ENCODE assay signal across 23 mouse cellular contexts in the genomic region with DNA sequence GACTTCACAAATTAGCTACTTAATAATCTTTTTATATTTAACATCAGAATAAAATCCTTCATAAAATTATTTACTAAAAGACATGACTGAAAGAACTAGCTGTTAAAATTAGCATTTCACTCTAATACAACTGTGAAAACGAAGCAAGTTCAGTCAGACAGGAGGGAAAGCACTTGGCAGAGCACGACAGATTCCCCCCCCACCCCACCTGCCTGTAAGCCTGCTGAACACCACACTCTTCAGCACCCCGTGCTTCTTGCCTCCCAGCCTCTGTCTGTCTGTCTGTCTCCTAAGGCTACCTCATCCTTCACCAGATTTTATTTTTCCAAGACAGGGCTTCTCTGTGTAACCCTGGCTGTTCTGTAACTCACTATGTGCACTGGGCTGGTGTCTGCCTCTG. TPM values are rescaled to one million over a fixed set of nuclear protein-coding genes. Genes with fewer than 3 reads are reported as not detected.
A peak's percentile ranks its signal among the peaks of the same experiment; 100 is the strongest.
DNase-seq lines count a peak whose midpoint lies in the region; ATAC-seq lines count a peak whose summit lies in the region.
"Had no signal": no experiment of that assay in that cellular context is flagged by ENCODE, and none has a peak within 500 bp of the region (broad histone marks: within the 10 kb centered on the region; RNA-seq: fewer than 3 reads in every experiment).

No protein-coding gene starts in this region.

- 0 out of 2 replicates have a peak overlapping the region, but pooled peaks have one; percentile 10 for H3K27ac ChIP-seq in midbrain, embryonic 12.5 days (replicated peaks)
- no peak overlapping the region for H3K27ac ChIP-seq in midbrain, embryonic 10.5 days (replicated peaks)
- H3K27ac ChIP-seq in forebrain, embryonic 15.5 days (replicated peaks): 0 out of 2 replicates have a peak overlapping the region, but pooled peaks have one; percentile 21
- H3K27ac ChIP-seq in stomach, embryonic 14.5 days (ENCODE audit: low read length): no peak overlapping the region
- H3K27ac ChIP-seq in neural tube, embryonic 15.5 days (replicated peaks): no peak overlapping the region
- H3K27ac ChIP-seq: embryonic facial prominence, embryonic 15.5 days; heart, embryonic 10.5 days; hindbrain, embryonic 10.5 days; liver, embryonic 14.5 days; macrophage had no signal

- H3K9ac ChIP-seq in midbrain, embryonic 12.5 days (replicated peaks): no peak overlapping the region
- no peak overlapping the region for H3K9ac ChIP-seq in forebrain, embryonic 15.5 days (replicated peaks)
- H3K9ac ChIP-seq in stomach, embryonic 14.5 days (replicated peaks; ENCODE audit: low read depth, low read length): no peak overlapping the region
- H3K9ac ChIP-seq in neural tube, embryonic 15.5 days (replicated peaks): no peak overlapping the region
- H3K9ac ChIP-seq: embryonic facial prominence, embryonic 15.5 days; liver, embryonic 14.5 days; lung, embryonic 14.5 days had no signal

- H3K4me3 ChIP-seq in midbrain, embryonic 12.5 days: no peak overlapping the region
- H3K4me3 ChIP-seq in midbrain, embryonic 10.5 days: no peak overlapping the region
- no peak overlapping the region for H3K4me3 ChIP-seq in forebrain, embryonic 15.5 days
- no peak overlapping the region for H3K4me3 ChIP-seq in stomach, embryonic 14.5 days (ENCODE audit: low read depth, low read length)
- H3K4me3 ChIP-seq in neural tube, embryonic 15.5 days (replicated peaks): no peak overlapping the region
- H3K4me3 ChIP-seq: embryonic facial prominence, embryonic 15.5 days; heart, embryonic 10.5 days; hindbrain, embryonic 10.5 days had no signal

- no peak overlapping the region for H3K4me2 ChIP-seq in midbrain, embryonic 12.5 days (replicated peaks)
- no peak overlapping the region for H3K4me2 ChIP-seq in forebrain, embryonic 15.5 days (replicated peaks)
- H3K4me2 ChIP-seq in stomach, embryonic 14.5 days (replicated peaks; ENCODE audit: low read depth, low read length): no peak overlapping the region
- no peak overlapping the region for H3K4me2 ChIP-seq in neural tube, embryonic 15.5 days
- H3K4me2 ChIP-seq: embryonic facial prominence, embryonic 15.5 days; lung, embryonic 14.5 days; midbrain, embryonic 11.5 days had no signal

- 60% methylated on average over 3 of the region's 3 CpGs for WGBS in midbrain, embryonic 12.5 days
- 81% methylated on average over 3 of the region's 3 CpGs for WGBS in midbrain, embryonic 10.5 days
- 19% methylated on average over 3 of the region's 3 CpGs for WGBS in forebrain, embryonic 15.5 days
- 34% methylated on average over 3 of the region's 3 CpGs for WGBS in stomach, embryonic 14.5 days
- 20% methylated on average over 3 of the region's 3 CpGs for WGBS in neural tube, embryonic 15.5 days

- no peak for ATAC-seq in midbrain, embryonic 12.5 days (ENCODE audit: low FRiP score, low read depth)
- 0 out of 2 replicates have a peak, but pooled peaks have one; percentile 18 for ATAC-seq in forebrain, embryonic 15.5 days (replicated peaks)
- ATAC-seq in stomach, embryonic 14.5 days (ENCODE audit: insufficient number of reproducible peaks, insufficient read depth, low FRiP score, low read depth): 0 out of 2 replicates have a peak, but pooled peaks have one; percentile 28
- ATAC-seq in neural tube, embryonic 15.5 days (ENCODE audit: low FRiP score): no peak
- ATAC-seq in megakaryocyte, adult 5-6 weeks (ENCODE audit: poor library complexity, severe bottlenecking): no peak
- ATAC-seq: inflammation-experienced regulatory T-cells, adult 6 months had no signal

- H3K9me3 ChIP-seq in midbrain, embryonic 12.5 days: no peaks in the 10 kb centered on the region
- no peaks in the 10 kb centered on the region for H3K9me3 ChIP-seq in midbrain, embryonic 10.5 days (replicated peaks)
- H3K9me3 ChIP-seq in forebrain, embryonic 15.5 days: no peaks in the 10 kb centered on the region
- no peaks in the 10 kb centered on the region for H3K9me3 ChIP-seq in stomach, embryonic 14.5 days (ENCODE audit: control insufficient read depth, low read depth, low read length)
- H3K9me3 ChIP-seq in neural tube, embryonic 15.5 days (replicated peaks): no peaks in the 10 kb centered on the region
- H3K9me3 ChIP-seq: embryonic facial prominence, embryonic 15.5 days; heart, embryonic 10.5 days; hindbrain, embryonic 10.5 days had no signal

- H3K36me3 ChIP-seq in midbrain, embryonic 12.5 days: no peaks in the 10 kb centered on the region
- H3K36me3 ChIP-seq in midbrain, embryonic 10.5 days: peaks cover 19% of the 10 kb centered on the region
- no peaks in the 10 kb centered on the region for H3K36me3 ChIP-seq in forebrain, embryonic 15.5 days
- H3K36me3 ChIP-seq in stomach, embryonic 14.5 days (ENCODE audit: control insufficient read depth, insufficient read depth, low read length): peaks cover 4% of the 10 kb centered on the region; the same call in 1 of the 2 replicates
- no peaks in the 10 kb centered on the region for H3K36me3 ChIP-seq in neural tube, embryonic 15.5 days

- DNase-seq in cerebellum, postnatal 14 days: peak; percentile 30 to 32
- DNase-seq in cerebellum, adult 11-12 months: no peak
- DNase-seq in midbrain, embryonic 10.5 days (ENCODE audit: low spot score): no peak
- DNase-seq: adrenal gland, postnatal 14 days; cerebellum, adult 11 months; gastrocnemius, postnatal 10 days; retina, postnatal 1 day; right cerebral cortex, postnatal 25 days; spleen, adult 18-20 months; thymus, postnatal 25 days had no signal

- H3K4me1 ChIP-seq in midbrain, embryonic 12.5 days: peaks cover 68% of the 10 kb centered on the region
- peaks cover 93% of the 10 kb centered on the region for H3K4me1 ChIP-seq in midbrain, embryonic 10.5 days
- H3K4me1 ChIP-seq in forebrain, embryonic 15.5 days: peaks cover 82% of the 10 kb centered on the region
- H3K4me1 ChIP-seq in stomach, embryonic 14.5 days (ENCODE audit: control insufficient read depth, insufficient read depth, low read length): peaks cover 22% of the 10 kb centered on the region
- H3K4me1 ChIP-seq in neural tube, embryonic 15.5 days: peaks cover 49% of the 10 kb centered on the region

- H3K27me3 ChIP-seq in midbrain, embryonic 12.5 days: peaks cover 9% of the 10 kb centered on the region
- peaks cover 5% of the 10 kb centered on the region; the same call in 1 of the 2 replicates for H3K27me3 ChIP-seq in midbrain, embryonic 10.5 days (ENCODE audit: low read depth, poor library complexity, severe bottlenecking)
- H3K27me3 ChIP-seq in forebrain, embryonic 15.5 days: no peaks in the 10 kb centered on the region
- H3K27me3 ChIP-seq in stomach, embryonic 14.5 days (ENCODE audit: control insufficient read depth, insufficient read depth, low read length): no peaks in the 10 kb centered on the region
- H3K27me3 ChIP-seq in neural tube, embryonic 15.5 days (replicated peaks): no peaks in the 10 kb centered on the region
- H3K27me3 ChIP-seq: embryonic facial prominence, embryonic 15.5 days had no signal

RNA-seq across cellular contexts. Expression of a gene that starts 12.8 kb away (rescaled TPM):
- polyA plus RNA-seq in midbrain, embryonic 12.5 days (2016; fragmentation: Nextera tagmentation; extraction: Ambion mirVana): 55.9 and 63.1 TPM in 2 replicates
- polyA plus RNA-seq in midbrain, embryonic 10.5 days (2016; fragmentation: Nextera tagmentation; extraction: Ambion mirVana): 38.9 and 39.1 TPM in 2 replicates
- polyA plus RNA-seq in forebrain, embryonic 15.5 days (2015; fragmentation: Nextera tagmentation; extraction: Ambion mirVana): 46.6 and 48.2 TPM in 2 replicates
- polyA plus RNA-seq in stomach, embryonic 14.5 days (2014; fragmentation: Nextera tagmentation; extraction: Ambion mirVana): 31.7 and 33.0 TPM in 2 replicates
- 34.5 and 36.5 TPM in 2 replicates for polyA plus RNA-seq in neural tube, embryonic 15.5 days (2015; fragmentation: Nextera tagmentation; extraction: Ambion mirVana)
- 33.5 and 40.3 TPM in 2 replicates for total RNA-seq in megakaryocyte, adult 5-6 weeks (2015)
- 24.5 and 41.5 TPM in 2 replicates for total RNA-seq in megakaryocyte, adult 5-6 weeks (2017)

Comparison
In these comparisons a context has a peak if more than half of its experiments do, and no peak if none do; other contexts are left out.
1. DNase-seq: peak in cerebellum, postnatal 14 days (2 of 2); none in cerebellum, adult 11-12 months (single experiment) and midbrain, embryonic 10.5 days (single experiment).
2. H3K27ac ChIP-seq: peak in midbrain, embryonic 12.5 days (single experiment) and forebrain, embryonic 15.5 days (single experiment); none in midbrain, embryonic 10.5 days (single experiment), stomach, embryonic 14.5 days (single experiment) and neural tube, embryonic 15.5 days (single experiment).
3. ATAC-seq: peak in forebrain, embryonic 15.5 days (single experiment) and stomach, embryonic 14.5 days (single experiment); none in midbrain, embryonic 12.5 days (single experiment), neural tube, embryonic 15.5 days (single experiment) and megakaryocyte, adult 5-6 weeks (single experiment).